Mouse (Mus musculus) heart, embryonic 16.5 days (tissue): Measurements from ENCODE around the gene Tead1. TPM values are rescaled to one million over a fixed set of nuclear protein-coding genes. Genes with fewer than 3 reads are reported as not detected.

Source experiments
- ATAC-seq: fragments of 200-750 bp; cut with Nextera tagmentation; replicated peaks from 2 replicates; pipeline ENCODE4 v1.8.0; 2017; ENCODE audit warnings: moderate number of reproducible peaks; ENCODE audit not compliant: insufficient read depth, low FRiP score; ENCODE audit errors: extremely low read depth
- H3K27ac ChIP-seq: fragments of 300-500 bp; sonication (generic); 2 replicates; pipeline ENCODE4 v1.5.1; 2014; ENCODE audit warnings: mild to moderate bottlenecking, low read length, control low read depth, moderate library complexity
- H3K27me3 ChIP-seq: fragments of 300-500 bp; sonication (generic); 2 replicates; pipeline ENCODE4 v1.6.1; 2014; ENCODE audit warnings: low read length, mixed read lengths; ENCODE audit not compliant: control insufficient read depth, insufficient read depth
- H3K36me3 ChIP-seq: fragments of 300-500 bp; sonication (generic); 2 replicates; pipeline ENCODE4 v1.6.1; 2014; ENCODE audit not compliant: control insufficient read depth, insufficient read depth
- H3K4me1 ChIP-seq: fragments of 300-500 bp; sonication (generic); 2 replicates; pipeline ENCODE4 v1.6.1; 2014; ENCODE audit warnings: low read length, mixed read lengths; ENCODE audit not compliant: control insufficient read depth, insufficient read depth
- H3K4me2 ChIP-seq: fragments of 300-500 bp; sonication (generic); 2 replicates; pipeline ENCODE4 v1.6.1; 2014; ENCODE audit warnings: low read depth, mild to moderate bottlenecking, control low read depth, low read length
- H3K4me3 ChIP-seq: fragments of 300-500 bp; sonication (generic); 2 replicates; pipeline ENCODE4 v1.5.1; 2014; ENCODE audit warnings: mild to moderate bottlenecking, control low read depth, low read length
- H3K9ac ChIP-seq: fragments of 300-500 bp; sonication (generic); 2 replicates; pipeline ENCODE4 v1.6.1; 2014; ENCODE audit warnings: low read length, control low read depth
- H3K9me3 ChIP-seq: fragments of 300-500 bp; sonication (generic); replicated peaks from 2 replicates; pipeline ENCODE4 v1.6.1; 2016; ENCODE audit warnings: low read length; ENCODE audit not compliant: control insufficient read depth
- WGBS: fragments of 180-500 bp; shearing (Covaris S2); extraction: QIAGEN DNeasy Blood & Tissue Kit; methylation state at CpG from one replicate; pipeline ENCODE4 v1.1.7; 2014; 5-methylcytosine and 5-hydroxymethylcytosine counted together
- polyA plus RNA-seq: library from polyadenylated mRNA; unstranded; fragments of >200 nt; fragmentation: Nextera tagmentation; extraction: Ambion mirVana; gene quantifications from 2 replicates; pipeline ENCODE4 v1.2.1, GENCODE M21; 2015

The Tead1 gene
- polyA plus RNA-seq, 1 experiment from 2014 or later, result 19.4 TPM

DNA sequence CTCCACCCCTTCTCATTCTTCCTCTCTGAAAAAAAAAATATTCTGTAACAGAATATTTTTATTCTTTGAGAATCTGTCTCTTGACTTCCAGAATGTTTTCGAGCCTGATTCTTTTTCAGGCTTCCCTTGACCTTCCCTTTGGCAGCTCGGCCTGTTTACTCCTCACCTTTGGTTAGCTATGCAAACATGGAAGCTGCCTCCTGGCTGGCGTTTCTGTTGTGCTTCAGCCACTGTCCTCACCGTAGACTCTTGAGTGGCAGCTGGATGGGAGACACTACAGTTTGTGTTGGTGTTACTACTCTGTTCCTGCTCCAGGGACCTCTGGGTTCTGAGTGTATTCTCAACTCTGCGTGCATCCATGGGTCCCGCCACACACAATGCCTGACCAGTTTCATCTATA, 176.3 kb downstream of the Tead1 start:
- Histone ChIP-seq H3K4me1 (peaks cover 38% of the 10 kb centered on the region), H3K27ac (peak overlapping the region; percentile 43; the same call in 1 of the 2 replicates)
- 60% methylated on average over 6 of the region's 6 CpGs for WGBS

GRCm38 (mm10) chr7:112856121-112856571, 177.0 kb downstream of the Tead1 start:
- no peak for ATAC-seq
- Histone ChIP-seq H3K27me3 (no peaks in the 10 kb centered on the region), H3K4me3 (no peak overlapping the region), H3K9ac (no peak overlapping the region), H3K36me3 (peaks cover 9% of the 10 kb centered on the region; the same call in 1 of the 2 replicates), H3K4me2 (no peak overlapping the region), H3K27ac (no peak overlapping the region), H3K4me1 (peaks cover 36% of the 10 kb centered on the region), H3K9me3 (no peaks in the 10 kb centered on the region)
- WGBS, result 39% methylated on average over 7 of the region's 7 CpGs

More for the DNA sequence above, 176.3 kb downstream of the Tead1 start:
- Histone ChIP-seq H3K4me2 (no peak overlapping the region), H3K27me3 (no peaks in the 10 kb centered on the region), H3K36me3 (peaks cover 9% of the 10 kb centered on the region; the same call in 1 of the 2 replicates), H3K9ac (no peak overlapping the region), H3K9me3 (no peaks in the 10 kb centered on the region), H3K4me3 (no peak overlapping the region)
- no peak for ATAC-seq

- no peaks in the 10 kb centered on the region for H3K27me3 ChIP-seq
- H3K4me2 ChIP-seq, result no peak overlapping the region
- peaks cover 12% of the 10 kb centered on the region for H3K36me3 ChIP-seq
- H3K4me1 ChIP-seq, result peaks cover 32% of the 10 kb centered on the region
- 73% methylated on average over 10 of the region's 10 CpGs for WGBS
- no peak; the same call in 1 of the 2 replicates for ATAC-seq
- H3K4me3 ChIP-seq, result no peak overlapping the region
- H3K9ac ChIP-seq, result no peak overlapping the region
- H3K9me3 ChIP-seq, result no peaks in the 10 kb centered on the region
- no peak overlapping the region for H3K27ac ChIP-seq
These were observed 177.5 kb downstream of the Tead1 start for GRCm38 (mm10) chr7:112856583-112856982.

GRCm38 (mm10) chr7:112859887-112860286, 180.8 kb downstream of the Tead1 start:
- 78% methylated on average over 6 of the region's 6 CpGs for WGBS
- no peaks in the 10 kb centered on the region for H3K27me3 ChIP-seq
- H3K4me3 ChIP-seq, result no peak overlapping the region
- H3K9ac ChIP-seq, result no peak overlapping the region
- no peak overlapping the region for H3K27ac ChIP-seq
- H3K4me2 ChIP-seq, result no peak overlapping the region
- ATAC-seq, result no peak
- H3K36me3 ChIP-seq, result peaks cover 33% of the 10 kb centered on the region
- H3K9me3 ChIP-seq, result no peaks in the 10 kb centered on the region
- peaks cover 16% of the 10 kb centered on the region for H3K4me1 ChIP-seq

- Histone ChIP-seq H3K9ac (no peak overlapping the region), H3K4me2 (no peak overlapping the region), H3K9me3 (no peaks in the 10 kb centered on the region), H3K4me1 (0 out of 2 replicates have a peak, but pooled peaks cover 4% of the 10 kb centered on the region), H3K27me3 (no peaks in the 10 kb centered on the region), H3K36me3 (peaks cover 36% of the 10 kb centered on the region), H3K4me3 (no peak overlapping the region), H3K27ac (no peak overlapping the region)
- WGBS, result 93% methylated on average over 5 of the region's 5 CpGs
- no peak for ATAC-seq
These were observed 183.0 kb downstream of the Tead1 start for GRCm38 (mm10) chr7:112862086-112862485.

- H3K27ac ChIP-seq, result peak overlapping the region; percentile 34; the same call in 1 of the 2 replicates
- 49% methylated on average over 8 of the region's 8 CpGs for WGBS
These were observed 185.1 kb downstream of the Tead1 start for GRCm38 (mm10) chr7:112864188-112864587.

GRCm38 (mm10) chr7:112865739-112866138, 186.6 kb downstream of the Tead1 start:
- H3K9me3 ChIP-seq, result no peaks in the 10 kb centered on the region
- H3K9ac ChIP-seq, result no peak overlapping the region
- no peaks in the 10 kb centered on the region for H3K27me3 ChIP-seq
- H3K36me3 ChIP-seq, result peaks cover 30% of the 10 kb centered on the region
- WGBS, result 11% methylated on average over 2 of the region's 2 CpGs
- peaks cover 9% of the 10 kb centered on the region; the same call in 1 of the 2 replicates for H3K4me1 ChIP-seq
- no peak overlapping the region for H3K27ac ChIP-seq
- no peak overlapping the region for H3K4me3 ChIP-seq
- H3K4me2 ChIP-seq, result no peak overlapping the region
- ATAC-seq, result no peak; the same call in 1 of the 2 replicates

More at GRCm38 (mm10) chr7:112864188-112864587, 185.1 kb downstream of the Tead1 start:
- H3K4me1 ChIP-seq, result peaks cover 7% of the 10 kb centered on the region; the same call in 1 of the 2 replicates
- H3K36me3 ChIP-seq, result peaks cover 30% of the 10 kb centered on the region
- no peak overlapping the region for H3K9ac ChIP-seq
- no peak for ATAC-seq
- H3K4me2 ChIP-seq, result no peak overlapping the region
- H3K4me3 ChIP-seq, result no peak overlapping the region
- H3K27me3 ChIP-seq, result no peaks in the 10 kb centered on the region
- H3K9me3 ChIP-seq, result no peaks in the 10 kb centered on the region

- WGBS, result 52% methylated on average over 7 of the region's 8 CpGs
- H3K4me1 ChIP-seq, result peaks cover 26% of the 10 kb centered on the region
- H3K27ac ChIP-seq, result peak overlapping the region; percentile 39; the same call in 1 of the 2 replicates
- H3K9ac ChIP-seq, result no peak overlapping the region
- H3K9me3 ChIP-seq, result no peaks in the 10 kb centered on the region
- no peak for ATAC-seq
- H3K4me2 ChIP-seq, result no peak overlapping the region
- H3K4me3 ChIP-seq, result no peak overlapping the region
- H3K27me3 ChIP-seq, result no peaks in the 10 kb centered on the region
- H3K36me3 ChIP-seq, result peaks cover 5% of the 10 kb centered on the region
These were observed 189.7 kb downstream of the Tead1 start for GRCm38 (mm10) chr7:112868551-112869465.

DNA sequence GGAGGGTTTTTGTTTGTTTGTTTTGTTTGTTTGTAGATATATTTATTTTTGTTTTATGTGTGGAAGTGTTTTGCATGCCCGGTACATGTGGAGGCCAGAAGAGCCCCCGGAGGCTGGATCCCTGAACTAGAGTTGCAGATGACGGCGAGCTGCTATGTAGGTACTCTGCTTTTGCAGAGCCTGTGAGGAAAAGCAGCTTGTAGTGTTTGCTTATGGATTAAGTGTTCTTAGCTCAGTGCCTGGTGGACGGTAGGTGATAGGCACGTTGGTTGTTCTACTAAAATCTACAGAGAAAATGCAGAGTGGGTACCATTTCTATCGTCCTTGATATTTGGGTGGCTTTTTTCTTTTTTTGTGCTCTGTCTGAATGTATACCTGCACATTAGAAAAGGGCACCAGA, 192.6 kb downstream of the Tead1 start:
- Histone ChIP-seq H3K27me3 (no peaks in the 10 kb centered on the region), H3K36me3 (peaks cover 11% of the 10 kb centered on the region), H3K4me3 (no peak overlapping the region), H3K9me3 (no peaks in the 10 kb centered on the region), H3K9ac (no peak overlapping the region), H3K4me2 (no peak overlapping the region), H3K27ac (peak overlapping the region; percentile 77), H3K4me1 (peaks cover 31% of the 10 kb centered on the region)
- no peak for ATAC-seq
- 82% methylated on average over 7 of the region's 7 CpGs for WGBS
